Mouse (Mus musculus) gastrocnemius, postnatal 10 days (tissue): Measurements from ENCODE around the gene Derl3. TPM values are rescaled to one million over a fixed set of nuclear protein-coding genes. Genes with fewer than 3 reads are reported as not detected.
A peak's percentile ranks its signal among the peaks of the same experiment; 100 is the strongest.
"Not testable (repeated sequence)": the region's sequence is repeated elsewhere in the genome, so short reads cannot be mapped to it uniquely, and the experiment has no call there.

Experiments
- DNase-seq: peaks from one replicate; pipeline ENCODE4 v3.0.0; 2021; ENCODE audit warnings: mixed read lengths
- long read RNA-seq, 2 experiments: library from polyadenylated mRNA; stranded (forward); transcript quantifications; one replicate each; pipeline ENCODE4 v2.0.0; 2021
- total RNA-seq, 2 experiments: library from RNA; stranded (reverse); gene quantifications; 2 replicates each; pipeline ENCODE4 v1.2.3; 2021

Derl3 gene
- under 1 TPM in 1 of 2 experiments, not detected in 1; 0.27 TPM for total RNA-seq
- long read RNA-seq, experiment 1 = 0 reads
- long read RNA-seq, experiment 2 = 0 reads

DNA sequence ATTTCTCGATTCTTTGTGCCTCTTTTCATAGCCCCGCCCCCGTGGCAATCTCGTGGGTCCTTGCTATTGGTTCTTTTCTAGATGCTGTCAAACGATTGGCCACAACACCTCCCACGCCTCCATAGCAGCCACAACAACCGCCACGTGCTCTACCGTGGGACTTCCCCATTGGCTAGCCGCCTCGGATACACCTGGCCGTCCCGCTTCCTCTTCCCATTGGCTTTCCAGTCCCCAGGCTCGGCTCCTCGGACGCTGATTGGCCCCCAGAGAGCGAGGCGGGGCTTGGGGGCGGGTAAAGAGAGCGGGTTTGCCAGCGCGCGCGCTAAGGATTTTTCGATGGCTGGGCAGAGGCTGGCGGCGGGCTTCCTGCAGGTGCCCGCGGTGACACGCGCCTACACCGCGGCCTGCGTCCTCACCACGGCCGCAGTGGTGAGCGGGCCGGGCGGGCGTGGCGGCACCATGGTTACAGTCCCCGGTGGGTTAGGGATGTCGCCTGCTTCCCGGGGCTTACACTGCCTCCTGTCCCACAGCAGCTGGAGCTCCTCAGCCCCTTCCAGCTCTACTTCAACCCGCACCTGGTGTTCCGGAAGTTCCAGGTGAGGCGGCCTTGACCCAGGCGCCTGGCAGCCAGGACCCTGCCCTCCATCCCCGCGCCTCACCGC, at the start of gene Derl3:
Gene Derl3, plus strand, starts transcription at position 325 of the 662 bp plus-strand sequence.
- DNase-seq = peak; percentile 80

- DNase-seq = not testable (repeated sequence)
Measured at GRCm38 (mm10) chr10:75843898-75844297, 49.3 kb upstream of the Derl3 start.

GRCm38 (mm10) chr10:75844800-75845199, 48.4 kb upstream of the Derl3 start:
- DNase-seq = no peak

- no peak for DNase-seq
Measured at GRCm38 (mm10) chr10:75845306-75845930, 47.8 kb upstream of the Derl3 start.

GRCm38 (mm10) chr10:75848382-75848781, 44.8 kb upstream of the Derl3 start:
- DNase-seq = no peak

DNA sequence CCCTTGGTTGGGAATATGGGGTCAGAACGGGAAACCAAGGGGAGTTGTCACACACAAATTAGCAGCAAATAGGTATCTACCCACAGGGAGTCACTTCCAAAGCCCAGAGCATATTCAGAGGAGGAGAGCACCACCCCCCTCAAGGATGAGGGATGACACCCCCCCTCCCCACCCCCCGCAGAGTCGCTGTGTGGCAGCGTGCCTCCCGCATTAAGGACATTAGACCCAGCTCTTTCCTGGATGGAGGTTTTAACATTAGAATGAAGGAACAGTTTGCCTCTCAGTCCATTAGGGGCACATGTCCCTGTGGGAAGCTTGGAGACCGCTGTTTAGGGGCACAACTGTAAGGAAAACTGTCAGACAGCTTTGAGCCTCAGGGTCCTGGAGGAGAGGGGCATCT, 42.1 kb upstream of the Derl3 start:
- DNase-seq = no peak

GRCm38 (mm10) chr10:75851681-75852080, 41.5 kb upstream of the Derl3 start:
- no peak for DNase-seq

DNA sequence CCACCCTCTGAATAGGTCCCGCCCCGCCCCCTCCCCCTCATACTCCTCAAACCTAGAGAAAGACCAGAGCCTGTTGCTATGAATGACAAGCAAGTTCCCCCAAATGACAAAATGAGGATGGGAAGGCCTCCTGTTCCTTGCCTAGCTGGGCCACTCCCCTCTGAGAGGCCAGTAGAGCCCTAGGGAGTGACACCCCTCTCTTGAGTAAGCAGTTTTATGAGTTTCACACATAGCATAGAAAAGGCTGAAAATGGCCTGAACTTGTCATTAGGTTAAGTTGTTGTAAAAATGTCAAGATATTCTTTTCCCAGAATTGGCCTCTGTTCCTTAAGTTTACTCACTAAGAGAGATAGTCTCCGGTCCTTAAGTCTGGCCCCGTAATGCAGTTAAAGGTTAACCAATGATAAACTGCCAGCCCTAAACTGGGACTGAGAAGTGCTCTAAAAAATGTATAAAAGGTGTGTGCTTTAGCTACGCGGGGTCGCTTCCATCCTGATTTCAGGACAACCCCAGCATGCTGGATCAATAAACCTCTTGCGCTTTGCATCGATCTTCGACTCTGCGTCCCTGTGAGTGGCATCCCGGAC, 40.6 kb upstream of the Derl3 start:
- DNase-seq = no peak

DNA sequence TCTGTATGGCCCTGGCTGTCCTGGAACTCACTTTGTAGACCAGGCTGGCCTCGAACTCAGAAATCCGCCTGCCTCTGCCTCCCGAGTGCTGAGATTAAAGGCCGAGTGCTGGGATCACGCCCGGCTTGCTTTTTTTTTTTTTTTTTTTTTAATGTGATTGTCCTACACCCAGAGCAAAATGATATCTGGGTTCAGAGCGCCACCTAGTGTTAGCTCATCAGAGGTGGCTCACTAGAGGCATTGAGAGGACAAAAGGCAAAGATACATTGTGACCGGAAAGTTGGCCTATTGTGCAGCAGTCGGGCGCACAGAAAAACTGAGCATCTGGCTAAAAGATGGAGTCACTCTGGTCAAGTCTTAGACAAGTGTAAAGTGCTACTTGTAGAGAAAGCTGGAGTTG, 39.8 kb upstream of the Derl3 start:
- peak; percentile 83 for DNase-seq

DNA sequence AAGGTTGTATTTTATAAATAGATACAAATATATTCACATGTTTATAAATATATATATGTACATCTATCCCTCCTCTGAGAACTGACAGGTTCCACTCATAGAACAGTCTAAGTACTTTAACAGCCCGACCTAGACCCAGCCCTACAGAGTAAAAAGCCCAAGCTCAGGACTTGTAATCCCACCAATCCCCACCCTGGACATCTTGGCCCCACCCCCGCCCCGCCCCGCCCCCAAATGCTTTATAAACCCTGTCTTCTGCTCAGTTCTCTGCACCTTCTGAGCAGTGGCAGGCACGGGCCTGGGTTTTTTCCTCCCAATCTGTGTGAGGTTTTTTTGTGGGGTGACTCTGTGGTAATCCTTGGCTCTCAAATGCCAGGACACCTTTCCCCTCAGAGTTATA, 39.1 kb upstream of the Derl3 start:
- no peak for DNase-seq

DNA sequence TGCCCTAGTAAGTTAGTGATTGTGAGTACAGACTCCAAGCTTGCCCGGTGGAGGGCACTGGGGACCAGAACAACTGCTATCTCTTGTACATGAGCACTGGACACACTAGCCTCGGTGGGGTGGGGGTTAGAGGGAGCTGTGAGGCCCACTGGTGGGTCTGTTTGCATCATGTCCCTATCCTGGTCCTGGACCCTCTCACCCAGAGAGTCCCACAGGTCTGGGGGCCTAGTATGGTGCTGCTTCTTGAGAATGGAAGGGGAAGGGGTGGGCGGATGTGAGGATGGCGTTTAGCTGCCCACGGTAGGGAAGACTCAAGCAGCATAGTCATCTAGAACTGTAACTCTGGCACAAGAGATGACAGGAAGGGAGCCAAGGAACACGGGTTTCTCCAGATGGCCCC, 38.4 kb upstream of the Derl3 start:
- no peak for DNase-seq

DNA sequence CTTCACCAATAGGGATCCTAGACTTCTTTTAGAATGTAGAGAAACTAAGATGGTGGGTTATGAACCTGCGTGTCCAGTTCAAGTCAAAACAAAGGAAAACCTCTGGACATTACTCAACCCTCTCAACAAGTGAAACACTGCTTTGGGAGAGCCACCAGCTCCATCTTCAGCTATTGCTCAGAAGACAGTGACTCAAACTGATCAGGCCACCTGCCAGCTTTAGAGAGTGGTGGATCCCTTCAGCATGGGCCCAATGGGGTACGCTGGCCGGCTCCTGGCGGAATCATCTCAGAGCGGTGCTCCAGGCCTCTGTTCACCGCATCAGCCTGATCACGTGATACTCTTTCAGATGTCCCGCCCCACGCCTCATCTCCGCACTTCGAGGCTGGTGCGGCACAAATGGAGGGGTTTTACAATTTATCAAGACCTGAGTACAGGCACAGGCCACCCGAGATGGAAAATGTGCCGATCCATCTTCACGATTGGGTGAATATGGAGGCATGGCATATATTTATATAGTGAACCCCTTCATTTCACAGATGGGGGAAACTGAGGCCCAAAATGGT, 37.7 kb upstream of the Derl3 start:
- DNase-seq = no peak

GRCm38 (mm10) chr10:75856155-75856907, 36.9 kb upstream of the Derl3 start:
- no peak for DNase-seq

- DNase-seq = no peak
Measured at GRCm38 (mm10) chr10:75856976-75857375, 36.2 kb upstream of the Derl3 start.

GRCm38 (mm10) chr10:75857598-75857997, 35.6 kb upstream of the Derl3 start:
- no peak for DNase-seq

DNA sequence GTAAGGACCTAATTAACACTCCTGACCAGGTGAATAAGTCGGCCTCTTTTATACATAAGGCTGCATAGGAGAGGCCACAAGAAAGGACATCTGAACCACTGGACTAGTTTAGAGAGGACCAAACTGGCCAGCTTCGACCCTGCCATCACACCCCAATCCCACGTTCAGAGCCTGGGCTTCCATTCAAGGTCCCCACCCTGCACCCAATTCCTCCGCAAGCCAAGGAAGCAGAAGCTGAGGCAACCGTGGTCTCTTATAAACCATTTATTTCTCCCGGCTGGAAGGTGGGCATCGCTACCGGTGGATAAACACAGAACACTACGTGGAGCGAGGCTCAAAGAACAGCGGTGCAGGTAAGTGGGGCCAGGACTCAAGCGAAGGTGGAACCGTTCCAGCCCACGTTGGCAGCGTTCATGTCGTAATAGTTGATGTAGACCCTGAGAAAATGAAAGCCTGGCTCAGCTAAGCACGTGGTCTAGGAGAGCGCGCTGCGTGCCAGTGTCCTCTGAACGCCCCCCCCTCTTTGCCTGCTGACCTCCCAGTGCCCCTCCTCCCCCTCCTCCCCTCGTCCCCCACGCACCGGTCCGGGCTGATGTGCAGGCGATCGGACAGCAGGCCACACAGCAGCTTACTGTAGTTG, 34.0 kb upstream of the Derl3 start:
- DNase-seq = no peak

DNA sequence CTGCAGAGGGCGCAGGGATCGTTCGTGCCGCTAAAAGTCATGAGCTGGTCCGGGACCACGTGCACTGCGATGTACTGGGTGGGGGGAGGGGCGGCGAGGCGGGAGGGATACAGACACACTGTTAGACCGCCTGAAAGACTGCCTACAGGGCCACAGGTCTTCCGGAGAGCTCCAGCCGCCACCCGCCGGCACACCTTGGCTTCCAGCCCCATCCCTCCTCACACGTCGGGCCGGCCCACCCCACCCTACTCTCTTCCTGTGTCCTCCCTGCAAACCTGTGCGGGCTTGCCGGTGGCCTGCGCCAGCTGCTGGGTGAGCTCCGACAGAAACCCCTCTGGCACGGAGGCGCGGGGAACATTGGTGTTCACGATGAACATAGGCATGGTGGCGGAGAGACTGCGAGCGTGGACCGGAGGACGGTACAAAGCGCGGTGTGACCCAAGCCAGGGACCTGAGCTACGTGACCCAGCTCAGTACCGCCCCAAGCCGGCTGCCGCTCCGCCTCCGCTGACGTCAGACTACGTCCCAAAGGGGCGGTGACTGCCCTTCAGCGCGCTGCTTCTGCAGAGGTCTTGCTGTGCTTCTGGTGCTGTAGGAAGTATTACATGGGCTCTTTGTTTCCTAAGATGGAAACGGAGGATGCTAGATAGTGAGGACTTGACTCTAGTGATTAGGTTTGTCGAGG, 33.3 kb upstream of the Derl3 start, which contains the start of gene Mif:
Gene Mif, minus strand, starts transcription at position 455 of the 685 bp plus-strand sequence.
- DNase-seq = peak; percentile 85

- DNase-seq = no peak
Measured at GRCm38 (mm10) chr10:75860746-75861145, 32.5 kb upstream of the Derl3 start.

GRCm38 (mm10) chr10:75861587-75861986, 31.6 kb upstream of the Derl3 start:
- no peak for DNase-seq

DNA sequence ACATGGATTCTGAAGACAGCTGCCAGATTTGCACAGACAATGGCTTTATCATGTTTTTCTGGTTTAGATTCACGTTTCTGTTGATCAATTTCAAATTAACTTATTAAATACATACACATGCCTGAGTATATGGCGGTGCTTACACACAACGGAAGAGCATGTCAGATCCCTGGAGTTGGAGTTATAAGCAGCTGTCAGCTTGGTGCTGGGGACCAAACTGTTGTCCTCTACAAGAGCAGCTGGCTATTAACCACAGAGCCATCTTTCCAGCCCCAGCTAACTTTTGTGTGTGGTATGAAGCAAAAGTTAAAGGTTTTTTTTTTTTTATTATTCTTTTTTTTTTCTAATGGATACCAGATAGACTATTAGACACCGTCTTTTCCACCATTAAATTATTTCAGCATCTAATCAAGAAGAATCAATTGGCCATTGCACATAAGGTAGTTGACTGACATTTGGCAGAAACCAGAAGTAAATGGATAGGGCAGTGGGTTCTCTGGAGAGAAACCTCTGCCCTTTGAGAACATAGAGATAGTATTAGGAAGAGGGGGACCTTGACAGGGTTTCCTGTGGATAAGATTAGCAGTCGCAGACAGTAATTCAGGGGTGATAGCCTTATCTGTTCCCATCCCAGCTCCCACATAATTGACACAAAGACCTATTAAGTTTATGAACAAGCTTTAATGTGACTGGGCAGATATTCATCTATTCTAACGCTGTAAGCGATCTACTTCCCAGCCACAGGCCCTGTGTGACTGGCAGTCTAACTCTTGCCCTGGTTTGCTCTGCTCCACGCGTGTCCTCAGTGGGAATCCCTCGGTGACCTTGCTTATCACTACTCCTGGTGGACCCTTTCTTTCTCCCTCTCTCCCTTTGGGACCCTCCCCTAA, 20.9 kb upstream of the Derl3 start:
- DNase-seq = no peak
